Mouse (Mus musculus) urinary bladder, postnatal 25 days (tissue): Measurements from ENCODE around the gene Kat8.

ENCODE experiments used
- DNase-seq: peaks from one replicate; pipeline ENCODE4 v3.0.0; 2022; ENCODE audit warnings: low spot score

Kat8 gene

GRCm38 (mm10) chr7:127897542-127897941, 14.8 kb upstream of the Kat8 start:
- DNase-seq: no peak

GRCm38 (mm10) chr7:127898179-127898956, 13.9 kb upstream of the Kat8 start:
- no peak for DNase-seq

GRCm38 (mm10) chr7:127899997-127900396, 12.3 kb upstream of the Kat8 start:
- DNase-seq: no peak

- DNase-seq: no peak
Observed at GRCm38 (mm10) chr7:127901772-127902171, 10.5 kb upstream of the Kat8 start.

- DNase-seq: peak; percentile 73
Observed at GRCm38 (mm10) chr7:127903971-127904796, 8.1 kb upstream of the Kat8 start, which contains the start of gene Bckdk. Gene Bckdk (plus strand): TSS chr7:127904082.

- DNase-seq: no peak
Observed at GRCm38 (mm10) chr7:127907939-127908338, 4.4 kb upstream of the Kat8 start.

GRCm38 (mm10) chr7:127908656-127909055, 3.7 kb upstream of the Kat8 start:
- no peak for DNase-seq

- DNase-seq: no peak
Observed at GRCm38 (mm10) chr7:127912938-127913337, 622 bp downstream of the Kat8 start.

- no peak for DNase-seq
Observed at GRCm38 (mm10) chr7:127915293-127915692, 3.0 kb downstream of the Kat8 start.

- DNase-seq: no peak
Observed at GRCm38 (mm10) chr7:127918203-127918602, 5.9 kb downstream of the Kat8 start.

- DNase-seq: no peak
Observed at GRCm38 (mm10) chr7:127919290-127919689, 7.0 kb downstream of the Kat8 start.

- no peak for DNase-seq
Observed at GRCm38 (mm10) chr7:127921516-127921915, 9.2 kb downstream of the Kat8 start.

- no peak for DNase-seq
Observed at GRCm38 (mm10) chr7:127922451-127923275, 10.3 kb downstream of the Kat8 start.

- no peak for DNase-seq
Observed at GRCm38 (mm10) chr7:127923714-127924113, 11.4 kb downstream of the Kat8 start.

GRCm38 (mm10) chr7:127925252-127925651, 12.9 kb downstream of the Kat8 start:
- no peak for DNase-seq

- DNase-seq: no peak
Observed at GRCm38 (mm10) chr7:127926066-127926465, 13.8 kb downstream of the Kat8 start.

- no peak for DNase-seq
Observed at GRCm38 (mm10) chr7:127926846-127927245, 14.5 kb downstream of the Kat8 start.

- no peak for DNase-seq
Observed at GRCm38 (mm10) chr7:127927726-127928125, 15.4 kb downstream of the Kat8 start.

GRCm38 (mm10) chr7:127928596-127928995, 16.3 kb downstream of the Kat8 start:
- no peak for DNase-seq

- no peak for DNase-seq
Observed at GRCm38 (mm10) chr7:127929923-127930322, 17.6 kb downstream of the Kat8 start, which contains the start of gene Prss8. Gene Prss8 (minus strand): TSS chr7:127930104.

GRCm38 (mm10) chr7:127930636-127931035, 18.3 kb downstream of the Kat8 start:
- no peak for DNase-seq
